Mouse (Mus musculus) cerebellum, postnatal 10 days (tissue): ENCODE measurements at regions not wholly inside any gene's neighbourhood (a gene's known extent, or its start where the extent isn't known, plus 50 kb on each side); places are given as distances from the start of the nearest gene placed in this dataset.

ENCODE experiments used
- DNase-seq, 2 experiments: peaks; one replicate each; pipeline ENCODE4 v3.0.0; 2021; ENCODE audit warnings: mixed read lengths in 2 of 2

- DNase-seq, result no peak
Measured at GRCm38 (mm10) chr13:28635230-28635950, 318.1 kb downstream of the Sox4 start.

GRCm38 (mm10) chr13:28633541-28634041 lies 319.9 kb downstream of the Sox4 start:
- DNase-seq, result no peak

GRCm38 (mm10) chr13:28629431-28630331 lies 323.8 kb downstream of the Sox4 start:
- DNase-seq, result peak; percentile 30 to 53

GRCm38 (mm10) chr13:28628751-28629150 lies 324.8 kb downstream of the Sox4 start:
- DNase-seq, result no peak

- DNase-seq, result no peak
Measured at GRCm38 (mm10) chr13:28618961-28619360, 334.6 kb downstream of the Sox4 start.

GRCm38 (mm10) chr13:28617503-28617902 lies 336.0 kb downstream of the Sox4 start:
- DNase-seq, result no peak

- DNase-seq, result no peak
Measured at GRCm38 (mm10) chr13:28616645-28617381, 336.7 kb downstream of the Sox4 start.

GRCm38 (mm10) chr13:28607551-28608114 lies 345.9 kb downstream of the Sox4 start:
- DNase-seq, result peak in 1 of 2 experiments; percentile 23

- no peak for DNase-seq
Measured at GRCm38 (mm10) chr13:28606651-28607050, 346.9 kb downstream of the Sox4 start.

- DNase-seq, result no peak
Measured at GRCm38 (mm10) chr13:28605833-28606232, 347.7 kb downstream of the Sox4 start.

GRCm38 (mm10) chr13:28604016-28604415 lies 346.7 kb downstream of the Gm11361 start:
- peak; percentile 51 to 61 for DNase-seq

GRCm38 (mm10) chr13:28600792-28601191 lies 343.5 kb downstream of the Gm11361 start:
- DNase-seq, result no peak

GRCm38 (mm10) chr13:28596367-28596766 lies 339.0 kb downstream of the Gm11361 start:
- DNase-seq, result no peak

GRCm38 (mm10) chr13:28592176-28592575 lies 334.8 kb downstream of the Gm11361 start:
- peak in 1 of 2 experiments; percentile 26 for DNase-seq

GRCm38 (mm10) chr13:28587977-28588376 lies 330.6 kb downstream of the Gm11361 start:
- no peak for DNase-seq

GRCm38 (mm10) chr13:28586693-28587092 lies 329.4 kb downstream of the Gm11361 start:
- peak; percentile 61 to 64 for DNase-seq

GRCm38 (mm10) chr13:28586140-28586539 lies 328.8 kb downstream of the Gm11361 start:
- peak; percentile 62 to 69 for DNase-seq

- no peak for DNase-seq
Measured at GRCm38 (mm10) chr13:28583617-28584016, 326.3 kb downstream of the Gm11361 start.

GRCm38 (mm10) chr13:28575202-28575851 lies 318.0 kb downstream of the Gm11361 start:
- no peak for DNase-seq

GRCm38 (mm10) chr13:28573364-28573763 lies 316.0 kb downstream of the Gm11361 start:
- no peak for DNase-seq

- no peak for DNase-seq
Measured at GRCm38 (mm10) chr13:28572448-28572847, 315.1 kb downstream of the Gm11361 start.

- DNase-seq, result no peak
Measured at GRCm38 (mm10) chr13:28571716-28572115, 314.4 kb downstream of the Gm11361 start.
